Mouse (Mus musculus) lung, postnatal 25 days (tissue): ENCODE data around the gene Parvb.

ENCODE experiments used
- DNase-seq: peaks from one replicate; pipeline ENCODE4 v3.0.0; 2022; ENCODE audit warnings: low spot score

The Parvb gene

GRCm38 (mm10) chr15:84324870-84325553, 93.2 kb downstream of the Parvb start:
- DNase-seq, result no peak

GRCm38 (mm10) chr15:84325736-84326135, 93.9 kb downstream of the Parvb start:
- peak; percentile 16 for DNase-seq

- no peak for DNase-seq
Measured at GRCm38 (mm10) chr15:84328870-84329269, 97.0 kb downstream of the Parvb start.

DNA sequence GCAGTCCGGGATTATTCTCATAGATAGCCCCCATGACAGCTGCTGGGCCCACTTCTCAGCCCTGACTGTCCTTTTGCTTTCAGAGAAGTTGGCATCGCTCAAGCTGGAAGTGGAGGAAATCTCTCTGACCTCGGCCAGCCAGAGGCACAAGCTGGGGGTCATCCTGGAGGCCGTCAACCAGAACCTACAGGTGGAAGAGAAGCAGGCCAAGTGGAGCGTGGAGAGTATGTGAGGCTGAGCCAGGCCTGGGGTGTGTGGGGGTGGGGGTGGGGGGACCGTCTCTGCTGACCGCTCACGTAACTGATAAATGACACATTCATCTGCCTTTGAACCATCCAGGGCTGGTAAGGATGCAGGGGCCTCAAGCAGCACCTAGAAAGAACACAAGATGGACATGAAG, 98.1 kb downstream of the Parvb start:
- no peak for DNase-seq

GRCm38 (mm10) chr15:84331066-84331612, 99.3 kb downstream of the Parvb start:
- no peak for DNase-seq

DNA sequence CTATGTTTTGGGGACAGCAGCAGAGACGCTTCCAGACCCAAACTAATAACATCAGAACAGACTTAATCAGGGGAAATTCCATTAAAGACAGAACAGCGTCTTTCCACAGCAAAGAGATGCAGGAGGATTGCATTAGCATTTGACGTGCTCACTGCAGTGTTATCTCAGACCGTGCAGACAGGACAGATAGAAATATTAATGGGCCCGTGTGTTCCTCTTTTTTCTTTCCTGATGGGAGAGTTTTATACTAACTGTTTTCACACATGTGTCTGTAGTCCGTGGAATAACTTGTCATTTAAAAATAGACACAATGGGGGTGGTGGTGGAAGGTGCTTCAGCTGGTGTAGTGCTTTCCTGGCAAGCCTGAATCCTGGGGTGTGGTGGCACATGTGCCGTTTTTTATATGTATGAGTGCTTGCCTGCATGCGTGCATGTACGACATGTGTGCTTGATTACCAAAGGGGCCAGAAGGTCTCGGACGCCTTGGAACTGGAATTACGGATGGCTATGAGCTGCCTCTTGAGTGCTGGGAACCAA, 104.5 kb downstream of the Parvb start:
- no peak for DNase-seq

- no peak for DNase-seq
Measured at GRCm38 (mm10) chr15:84337599-84337998, 105.8 kb downstream of the Parvb start.

DNA sequence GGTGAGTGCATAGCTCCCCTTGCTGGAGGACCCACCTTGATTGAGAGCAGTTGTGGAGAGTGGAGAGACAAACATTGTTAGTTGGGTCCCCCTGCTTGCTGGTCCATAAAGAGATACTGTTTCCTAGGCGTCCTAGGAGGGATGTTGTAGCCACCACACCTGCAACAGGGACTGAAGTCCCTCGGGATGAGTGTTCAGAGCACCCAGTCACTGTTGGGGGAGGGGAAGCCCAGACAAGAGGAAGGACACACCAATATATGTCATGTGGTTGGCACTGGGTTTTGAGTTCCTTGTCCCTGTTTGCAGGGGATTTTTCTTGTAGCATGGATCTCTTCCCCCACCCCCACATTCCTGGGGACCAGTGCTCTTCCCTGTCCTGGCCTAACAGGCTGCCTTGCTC, 109.1 kb downstream of the Parvb start:
- DNase-seq, result no peak

GRCm38 (mm10) chr15:84348769-84349168, 116.9 kb downstream of the Parvb start:
- DNase-seq, result no peak

DNA sequence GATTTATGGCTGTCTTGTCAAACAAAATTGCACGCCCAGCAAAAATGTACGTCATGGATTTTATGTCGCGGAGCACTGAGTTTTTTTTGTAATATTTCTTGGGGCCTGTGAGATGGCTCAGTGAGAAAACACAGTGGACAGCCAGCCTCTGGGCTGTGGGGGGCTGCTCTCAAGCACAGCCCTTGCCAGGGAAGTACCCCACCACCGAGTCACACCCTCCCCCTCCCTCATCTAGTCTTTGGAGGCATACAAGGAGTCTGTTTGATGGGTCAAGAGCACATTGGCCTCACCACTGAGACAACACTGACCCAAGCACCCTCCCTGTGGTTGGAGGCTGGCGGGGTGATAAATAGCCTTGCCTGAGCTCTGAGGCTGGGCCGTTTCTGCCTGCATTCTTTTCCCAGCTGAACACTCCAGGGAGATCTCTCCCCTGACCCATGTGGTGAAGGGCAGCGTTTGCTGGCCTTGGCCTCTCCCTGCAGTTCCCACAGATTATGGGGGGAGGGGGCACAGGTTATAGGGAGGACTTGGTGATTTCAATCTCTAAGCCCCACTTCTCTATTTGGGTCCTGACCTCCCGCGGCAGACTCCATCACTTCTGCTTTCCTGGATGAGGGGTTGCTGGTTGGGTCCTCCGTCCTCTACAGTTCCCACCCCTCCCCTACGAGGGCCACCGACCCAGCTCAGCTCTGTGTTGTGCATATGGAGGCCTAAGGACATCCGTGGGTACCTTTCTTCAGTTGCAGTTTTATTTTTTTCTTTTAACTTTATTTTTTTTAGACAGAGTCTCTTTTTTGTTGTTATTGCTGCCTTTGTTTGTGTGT, 118.3 kb downstream of the Parvb start:
- DNase-seq, result no peak

GRCm38 (mm10) chr15:84351342-84351741, 119.5 kb downstream of the Parvb start:
- DNase-seq, result no peak

GRCm38 (mm10) chr15:84351915-84352844, 120.3 kb downstream of the Parvb start:
- no peak for DNase-seq

DNA sequence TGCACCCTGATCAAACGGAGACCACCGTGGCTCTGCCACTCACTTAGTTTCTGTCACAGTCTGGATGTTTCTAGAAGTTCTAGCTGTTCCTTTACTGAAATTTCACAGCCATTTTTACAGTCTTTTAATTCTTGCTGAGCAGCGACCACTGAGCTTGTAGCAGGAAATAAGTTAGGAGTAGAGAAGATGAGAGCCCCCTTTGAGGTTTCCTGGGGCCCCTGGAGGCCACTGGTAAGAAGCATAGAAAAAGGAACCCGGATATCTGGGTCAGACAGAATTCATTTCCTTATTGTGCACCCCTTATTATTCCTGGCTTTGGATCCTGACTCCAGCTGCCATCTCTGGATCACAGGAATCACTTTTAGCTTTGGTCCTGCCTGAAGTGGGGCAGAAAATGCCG, 123.2 kb downstream of the Parvb start:
- DNase-seq, result no peak

DNA sequence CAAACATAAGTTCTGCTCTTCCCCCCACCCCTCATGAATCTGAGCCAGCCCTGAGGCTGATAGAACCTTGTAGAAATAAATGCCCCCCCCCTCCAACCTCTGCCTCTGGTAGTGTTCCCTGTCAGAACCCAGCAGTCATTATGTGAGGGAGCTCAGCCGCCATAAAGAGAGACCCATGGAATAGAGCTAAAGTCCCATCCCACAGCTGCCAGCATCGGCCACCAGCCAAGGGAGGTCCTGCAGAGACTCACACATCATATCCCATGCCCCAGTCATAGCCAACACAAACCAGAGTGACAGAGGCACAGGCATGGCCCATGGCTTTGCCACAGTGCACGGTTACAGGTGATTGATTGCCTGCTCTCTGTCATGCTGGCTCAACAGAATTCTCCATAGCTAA, 132.9 kb downstream of the Parvb start:
- no peak for DNase-seq
